Mouse (Mus musculus) left cerebral cortex, postnatal 36 days (tissue): ENCODE measurements around the gene Pla2g16. TPM values are rescaled to one million over a fixed set of nuclear protein-coding genes. Genes with fewer than 3 reads are reported as not detected.
A peak's percentile ranks its signal among the peaks of the same experiment; 100 is the strongest.

Experiments
- DNase-seq, 2 experiments: peaks; one replicate each; pipeline ENCODE4 v3.0.0; 2021 to 2022; ENCODE audit warnings: low spot score in 2 of 2, mixed read lengths in 1 of 2
- intact Hi-C: fragments of 180-260 bp; cut with DNase I; formaldehyde crosslinking; loops from one replicate; pipeline ENCODE4 v1.15.1; 2025
- total RNA-seq, 2 experiments: library from RNA; stranded (reverse); gene quantifications; 2 replicates each; pipeline ENCODE4 v1.2.3; 2021

The Pla2g16 gene
- total RNA-seq = 10 to 100 TPM; 27.2 to 29.2 TPM

- intact Hi-C loops = no loop called here
- peak; percentile 18 to 30 for DNase-seq
Measured at GRCm38 (mm10) chr19:7557328-7557822, at the start of gene Pla2g16. TSS of gene Pla2g16 (plus strand) at chr19:7557459.

- DNase-seq = no peak
- intact Hi-C loops = no loop called here
Measured at GRCm38 (mm10) chr19:7508026-7508425, 49.2 kb upstream of the Pla2g16 start.

GRCm38 (mm10) chr19:7516437-7516836 is 40.8 kb upstream of the Pla2g16 start:
- intact Hi-C loops = no loop called here
- no peak for DNase-seq

- no peak for DNase-seq
- intact Hi-C loops = no loop called here
Measured at GRCm38 (mm10) chr19:7521619-7522018, 35.6 kb upstream of the Pla2g16 start.

DNA sequence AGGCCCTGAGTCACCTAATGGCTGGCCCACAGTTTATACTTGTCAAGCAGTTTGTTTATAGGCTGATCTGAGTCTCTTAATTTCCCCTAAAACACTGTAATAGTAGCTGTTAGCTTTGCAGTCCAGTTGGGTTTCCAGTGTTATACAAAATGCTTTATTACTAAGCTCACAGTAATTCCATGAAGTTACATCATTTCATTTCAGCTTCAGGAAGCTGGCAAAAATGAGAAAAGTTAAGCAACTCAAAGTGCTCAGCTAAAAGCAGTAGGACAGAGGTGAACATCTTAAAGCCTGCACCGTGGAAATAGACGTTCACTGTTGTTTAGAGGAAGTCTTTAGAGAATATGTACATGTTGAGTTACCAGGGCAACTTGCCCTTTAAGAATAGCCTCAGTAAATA is 34.4 kb upstream of the Pla2g16 start:
- intact Hi-C loops = no loop called here
- DNase-seq = no peak

- intact Hi-C loops = no loop called here
- DNase-seq = no peak
Measured at GRCm38 (mm10) chr19:7523292-7523691, 34.0 kb upstream of the Pla2g16 start.

GRCm38 (mm10) chr19:7523781-7524180 is 33.5 kb upstream of the Pla2g16 start:
- intact Hi-C loops = no loop called here
- no peak for DNase-seq

- no peak for DNase-seq
- intact Hi-C loops = loop anchor here (5.0 kb wide), 1 partner anchor 92 kb away; no protein-coding TSS in a partner anchor
Measured at GRCm38 (mm10) chr19:7524879-7525278, 32.4 kb upstream of the Pla2g16 start.

DNA sequence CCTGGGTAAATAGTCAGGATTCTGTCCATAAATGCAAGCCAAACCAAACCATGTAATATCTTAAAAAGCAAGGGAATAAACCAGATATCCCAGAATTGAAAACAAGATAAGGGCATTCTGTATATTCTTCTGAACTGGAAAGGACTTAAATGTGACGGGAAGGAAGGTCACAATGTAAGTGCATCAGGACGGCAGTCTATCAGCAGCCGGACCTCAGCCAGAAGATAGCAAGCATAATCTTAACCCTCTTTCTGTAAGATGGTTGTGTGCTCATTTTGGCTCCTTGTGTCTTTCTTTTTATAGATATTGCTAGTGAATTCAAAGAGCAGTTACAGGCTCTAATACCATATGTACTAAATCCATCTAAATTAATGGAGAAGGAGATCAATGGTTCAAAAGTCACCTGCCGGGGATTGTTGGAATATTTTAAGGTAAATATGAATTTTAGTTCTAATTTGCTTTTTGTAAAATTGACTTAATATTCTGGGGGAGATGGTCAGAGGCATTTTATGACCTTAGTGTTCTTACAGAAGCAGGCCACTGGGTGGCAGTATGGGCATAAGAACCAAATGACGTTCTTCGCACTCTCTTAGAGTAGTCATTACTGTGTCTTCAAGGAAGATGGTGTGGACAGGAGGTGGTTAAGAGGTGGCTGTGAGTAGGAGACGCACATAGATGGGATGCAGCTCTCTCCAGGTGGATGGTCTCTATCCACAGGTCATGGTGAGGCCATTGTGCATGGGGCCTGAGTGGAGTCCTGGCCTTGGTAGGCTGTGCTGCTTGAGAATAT is 28.4 kb upstream of the Pla2g16 start:
- intact Hi-C loops = loop anchor here (1.0 to 5.0 kb wide), 2 partner anchors 66 to 88 kb away; no protein-coding TSS in a partner anchor
- peak; percentile 35 to 49 for DNase-seq

- intact Hi-C loops = no loop called here
- peak in 1 of 2 experiments; percentile 17 for DNase-seq
Measured at GRCm38 (mm10) chr19:7531906-7532305, 25.4 kb upstream of the Pla2g16 start.

GRCm38 (mm10) chr19:7533891-7534290 is 23.4 kb upstream of the Pla2g16 start:
- no peak for DNase-seq
- intact Hi-C loops = no loop called here

GRCm38 (mm10) chr19:7548924-7549323 is 8.3 kb upstream of the Pla2g16 start:
- intact Hi-C loops = no loop called here

GRCm38 (mm10) chr19:7551550-7552300 is 5.5 kb upstream of the Pla2g16 start:
- DNase-seq = no peak
- intact Hi-C loops = no loop called here

More at GRCm38 (mm10) chr19:7548924-7549323, 8.3 kb upstream of the Pla2g16 start:
- no peak for DNase-seq

- intact Hi-C loops = no loop called here
- DNase-seq = no peak
Measured at GRCm38 (mm10) chr19:7552301-7552673, 5.0 kb upstream of the Pla2g16 start.

DNA sequence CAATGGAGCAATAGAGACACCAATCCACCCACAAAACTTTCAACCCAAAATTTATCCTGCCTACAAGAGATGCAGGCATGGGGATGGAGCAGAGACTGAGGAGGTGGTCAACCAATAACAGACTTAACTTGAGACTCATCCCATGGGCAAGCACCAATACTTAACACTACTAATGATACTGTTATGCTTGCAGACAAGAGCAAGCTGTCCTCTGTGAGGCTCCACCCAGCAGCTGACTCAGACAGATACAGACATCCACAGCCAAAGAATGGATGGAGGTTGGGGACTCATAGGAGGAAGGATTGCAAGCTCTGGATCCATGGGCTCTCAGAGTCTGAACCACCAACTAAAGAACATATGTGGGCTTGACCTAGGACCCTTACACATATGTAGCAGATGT is 3.8 kb upstream of the Pla2g16 start:
- intact Hi-C loops = no loop called here
- no peak for DNase-seq

DNA sequence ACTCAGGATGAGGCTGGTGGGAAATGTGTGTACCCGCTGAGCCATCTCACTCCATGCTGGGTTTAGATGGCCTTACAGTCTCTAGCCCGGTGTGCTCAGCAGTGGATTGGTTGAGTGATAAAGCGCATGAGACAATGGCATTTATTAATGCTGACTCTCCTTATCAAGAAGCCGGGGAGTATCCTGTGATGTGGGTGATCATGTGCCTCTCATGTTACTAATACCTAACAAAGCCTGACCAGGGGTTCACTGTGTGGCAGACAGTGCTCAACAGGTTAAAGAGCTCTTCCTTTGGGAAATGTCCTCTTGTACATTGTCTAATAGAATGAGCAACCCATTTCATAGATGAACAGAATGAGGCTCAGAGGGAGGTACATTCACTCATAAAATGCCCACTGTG is 2.4 kb upstream of the Pla2g16 start:
- DNase-seq = no peak
- intact Hi-C loops = no loop called here

DNA sequence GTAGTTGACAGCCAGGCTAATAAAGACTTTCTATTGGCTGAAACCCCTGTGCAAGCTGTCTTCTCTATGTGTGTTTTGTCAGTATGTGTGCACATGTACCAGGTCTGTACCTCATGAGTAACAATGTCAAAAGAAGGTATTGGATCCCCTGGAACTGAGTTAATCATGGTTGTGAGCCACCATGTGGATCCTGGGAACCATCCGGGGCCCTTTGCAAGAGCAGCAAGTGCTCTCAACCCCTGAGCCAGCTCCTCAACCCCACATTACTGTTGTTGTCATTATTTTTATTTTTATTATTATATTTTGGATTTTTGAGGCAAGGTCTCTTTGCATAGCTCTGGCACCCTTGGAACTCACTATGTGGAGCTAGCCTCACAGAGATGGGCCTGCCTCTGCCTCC is 618 bp upstream of the Pla2g16 start:
- intact Hi-C loops = no loop called here
- DNase-seq = no peak

GRCm38 (mm10) chr19:7557844-7558243 is 585 bp downstream of the Pla2g16 start:
- intact Hi-C loops = no loop called here
- DNase-seq = no peak

GRCm38 (mm10) chr19:7558675-7559074 is 1.4 kb downstream of the Pla2g16 start:
- no peak for DNase-seq
- intact Hi-C loops = no loop called here

DNA sequence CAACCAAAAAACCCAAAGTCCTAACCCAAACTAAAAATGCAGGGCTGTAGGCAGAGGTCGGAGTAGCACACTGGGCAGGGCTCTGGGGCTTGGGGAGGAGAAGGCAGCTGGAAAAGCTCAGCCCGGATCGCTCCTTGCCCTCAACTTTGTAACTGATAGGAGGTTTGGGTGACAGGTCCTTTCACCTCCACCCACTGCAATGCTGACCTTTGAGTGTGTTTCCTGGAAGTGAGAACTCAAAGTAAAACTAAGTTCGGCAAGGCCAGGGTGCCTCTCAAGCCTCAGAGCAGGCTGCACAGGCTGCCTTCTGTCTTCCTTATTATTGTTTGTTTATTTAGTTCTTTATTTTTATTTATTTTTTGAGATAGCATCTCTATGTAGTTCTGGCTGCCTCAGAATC is 2.7 kb downstream of the Pla2g16 start:
- DNase-seq = no peak
- intact Hi-C loops = no loop called here

DNA sequence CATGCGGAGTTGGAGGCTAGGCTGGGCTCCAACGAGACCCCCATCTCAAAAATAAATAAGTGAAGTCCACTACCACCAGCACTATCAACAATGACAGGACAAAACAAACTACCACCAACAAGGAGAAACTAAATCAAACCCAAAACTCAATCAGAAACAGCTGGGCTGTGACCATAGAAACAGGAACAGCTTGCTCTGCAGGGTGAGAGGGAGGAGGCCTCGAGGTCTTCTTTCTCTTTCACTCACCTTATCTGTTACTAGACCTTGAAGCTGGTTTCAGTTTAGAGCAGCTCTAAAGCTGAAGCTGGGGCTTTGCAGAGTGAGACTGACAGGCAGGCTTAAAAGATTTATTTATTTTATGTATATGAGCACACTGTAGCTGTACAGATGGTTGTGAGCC is 4.2 kb downstream of the Pla2g16 start:
- intact Hi-C loops = no loop called here
- no peak for DNase-seq
